Mouse (Mus musculus) thymus, adult 2 months (tissue): ENCODE results near the gene Tspan5.

Experiments
- CTCF ChIP-seq: fragments of 200-500 bp; IDR thresholded peaks from 2 replicates; pipeline ENCODE4 v1.5.1; 2012; ENCODE audit warnings: mild to moderate bottlenecking, control low read depth, low read length, moderate library complexity, borderline replicate concordance; ENCODE audit not compliant: control insufficient read depth, poor library complexity, insufficient read depth; ENCODE audit errors: extremely low read depth
- POLR2A ChIP-seq: fragments of 200-500 bp; IDR thresholded peaks from 2 replicates; pipeline ENCODE4 v1.6.1; 2012; ENCODE audit warnings: mild to moderate bottlenecking, low read length, control low read depth, moderate library complexity; ENCODE audit not compliant: control insufficient read depth, poor library complexity, insufficient read depth; ENCODE audit errors: extremely low read depth

GRCm38 (mm10) chr3:138900571-138901141 lies 158.7 kb downstream of the Tspan5 start:
- TF ChIP-seq CTCF (no peak), POLR2A (no peak)
